Mouse (Mus musculus): ENCODE data around the gene Inafm2. TPM values are rescaled to one million over a fixed set of nuclear protein-coding genes. Genes with fewer than 3 reads are reported as not detected.

The Inafm2 gene
- polyA plus RNA-seq, 1 experiment from 2014 or later, result 35.4 TPM

- Histone ChIP-seq H3K9me3 (ENCODE audit: control insufficient read depth, low read length) (no peaks in the 10 kb centered on the region), H3K4me1 (replicated peaks; ENCODE audit: control insufficient read depth, insufficient read depth, low read length) (no peaks in the 10 kb centered on the region), H3K27ac (ENCODE audit: low read depth, low read length) (no peak overlapping the region), H3K36me3 (ENCODE audit: control insufficient read depth, insufficient read depth, low read length) (no peaks in the 10 kb centered on the region), H3K9ac (ENCODE audit: low read depth, low read length) (no peak overlapping the region), H3K27me3 (ENCODE audit: control insufficient read depth, insufficient read depth, low read length) (peaks cover 10% of the 10 kb centered on the region), H3K4me2 (replicated peaks; ENCODE audit: low read depth, low read length) (no peak overlapping the region), H3K4me3 (ENCODE audit: low read depth, low read length) (no peak overlapping the region)
- ATAC-seq (ENCODE audit: low FRiP score) (no peak), DNase-seq (ENCODE audit: low spot score) (peak; percentile 56)
- WGBS, result 5% methylated on average over 3 of the region's 3 CpGs
Observed at GRCm38 (mm10) chr2:118730622-118730915, 15.0 kb upstream of the Inafm2 start.

- DNase-seq (ENCODE audit: low spot score), result no peak
- 89% methylated on average over 5 of the region's 5 CpGs for WGBS
Observed at GRCm38 (mm10) chr2:118731981-118732380, 13.6 kb upstream of the Inafm2 start.

GRCm38 (mm10) chr2:118733341-118733740, 12.2 kb upstream of the Inafm2 start:
- no peak for DNase-seq (ENCODE audit: low spot score)
- WGBS, result 82% methylated on average over 5 of the region's 5 CpGs
- Histone ChIP-seq H3K27ac (ENCODE audit: low read depth, low read length) (no peak overlapping the region), H3K4me2 (replicated peaks; ENCODE audit: low read depth, low read length) (no peak overlapping the region), H3K9ac (ENCODE audit: low read depth, low read length) (no peak overlapping the region), H3K4me3 (ENCODE audit: low read depth, low read length) (no peak overlapping the region), H3K4me1 (replicated peaks; ENCODE audit: control insufficient read depth, insufficient read depth, low read length) (no peaks in the 10 kb centered on the region), H3K36me3 (ENCODE audit: control insufficient read depth, insufficient read depth, low read length) (no peaks in the 10 kb centered on the region), H3K27me3 (ENCODE audit: control insufficient read depth, insufficient read depth, low read length) (peaks cover 10% of the 10 kb centered on the region), H3K9me3 (ENCODE audit: control insufficient read depth, low read length) (no peaks in the 10 kb centered on the region)
- no peak for ATAC-seq (ENCODE audit: low FRiP score)

More at GRCm38 (mm10) chr2:118731981-118732380, 13.6 kb upstream of the Inafm2 start:
- no peaks in the 10 kb centered on the region for H3K36me3 ChIP-seq (ENCODE audit: control insufficient read depth, insufficient read depth, low read length)
- no peak overlapping the region for H3K9ac ChIP-seq (ENCODE audit: low read depth, low read length)
- peaks cover 10% of the 10 kb centered on the region for H3K27me3 ChIP-seq (ENCODE audit: control insufficient read depth, insufficient read depth, low read length)
- no peaks in the 10 kb centered on the region for H3K9me3 ChIP-seq (ENCODE audit: control insufficient read depth, low read length)
- H3K4me1 ChIP-seq (replicated peaks; ENCODE audit: control insufficient read depth, insufficient read depth, low read length), result no peaks in the 10 kb centered on the region
- no peak overlapping the region for H3K27ac ChIP-seq (ENCODE audit: low read depth, low read length)
- no peak overlapping the region for H3K4me2 ChIP-seq (replicated peaks; ENCODE audit: low read depth, low read length)
- ATAC-seq (ENCODE audit: low FRiP score), result no peak
- H3K4me3 ChIP-seq (ENCODE audit: low read depth, low read length), result no peak overlapping the region

GRCm38 (mm10) chr2:118740341-118740740, 5.2 kb upstream of the Inafm2 start:
- Histone ChIP-seq H3K27me3 (ENCODE audit: control insufficient read depth, insufficient read depth, low read length) (peaks cover 5% of the 10 kb centered on the region; the same call in 1 of the 2 replicates), H3K4me2 (replicated peaks; ENCODE audit: low read depth, low read length) (no peak overlapping the region), H3K36me3 (ENCODE audit: control insufficient read depth, insufficient read depth, low read length) (no peaks in the 10 kb centered on the region), H3K4me1 (replicated peaks; ENCODE audit: control insufficient read depth, insufficient read depth, low read length) (no peaks in the 10 kb centered on the region; the same call in 1 of the 2 replicates), H3K9ac (ENCODE audit: low read depth, low read length) (no peak overlapping the region), H3K4me3 (ENCODE audit: low read depth, low read length) (no peak overlapping the region), H3K9me3 (ENCODE audit: control insufficient read depth, low read length) (no peaks in the 10 kb centered on the region), H3K27ac (ENCODE audit: low read depth, low read length) (no peak overlapping the region)
- ATAC-seq (ENCODE audit: low FRiP score), result no peak
- 69% methylated on average over 3 of the region's 3 CpGs for WGBS
- DNase-seq (ENCODE audit: low spot score), result no peak

GRCm38 (mm10) chr2:118741183-118741582, 4.4 kb upstream of the Inafm2 start:
- Histone ChIP-seq H3K27me3 (ENCODE audit: control insufficient read depth, insufficient read depth, low read length) (peaks cover 5% of the 10 kb centered on the region; the same call in 1 of the 2 replicates), H3K4me3 (ENCODE audit: low read depth, low read length) (no peak overlapping the region), H3K27ac (ENCODE audit: low read depth, low read length) (no peak overlapping the region), H3K4me1 (replicated peaks; ENCODE audit: control insufficient read depth, insufficient read depth, low read length) (no peaks in the 10 kb centered on the region; the same call in 1 of the 2 replicates), H3K4me2 (replicated peaks; ENCODE audit: low read depth, low read length) (no peak overlapping the region), H3K36me3 (ENCODE audit: control insufficient read depth, insufficient read depth, low read length) (no peaks in the 10 kb centered on the region), H3K9ac (ENCODE audit: low read depth, low read length) (no peak overlapping the region), H3K9me3 (ENCODE audit: control insufficient read depth, low read length) (no peaks in the 10 kb centered on the region)
- DNase-seq (ENCODE audit: low spot score) (no peak), ATAC-seq (ENCODE audit: low FRiP score) (no peak)
- 73% methylated on average over 9 of the region's 9 CpGs for WGBS

- H3K9me3 ChIP-seq (ENCODE audit: control insufficient read depth, low read length), result no peaks in the 10 kb centered on the region
- no peak overlapping the region for H3K4me2 ChIP-seq (replicated peaks; ENCODE audit: low read depth, low read length)
- no peak overlapping the region for H3K27ac ChIP-seq (ENCODE audit: low read depth, low read length)
- ATAC-seq (ENCODE audit: low FRiP score) (no peak), DNase-seq (ENCODE audit: low spot score) (peak; percentile 76)
- WGBS, result 29% methylated on average over 8 of the region's 8 CpGs
- H3K36me3 ChIP-seq (ENCODE audit: control insufficient read depth, insufficient read depth, low read length), result no peaks in the 10 kb centered on the region
- H3K4me3 ChIP-seq (ENCODE audit: low read depth, low read length), result no peak overlapping the region
- peaks cover 5% of the 10 kb centered on the region; the same call in 1 of the 2 replicates for H3K27me3 ChIP-seq (ENCODE audit: control insufficient read depth, insufficient read depth, low read length)
- H3K4me1 ChIP-seq (replicated peaks; ENCODE audit: control insufficient read depth, insufficient read depth, low read length), result peaks cover 2% of the 10 kb centered on the region; the same call in 1 of the 2 replicates
- no peak overlapping the region for H3K9ac ChIP-seq (ENCODE audit: low read depth, low read length)
Observed at GRCm38 (mm10) chr2:118743261-118743943, 2.2 kb upstream of the Inafm2 start.

- Histone ChIP-seq H3K9ac (ENCODE audit: low read depth, low read length) (no peak overlapping the region), H3K4me3 (ENCODE audit: low read depth, low read length) (no peak overlapping the region), H3K4me2 (replicated peaks; ENCODE audit: low read depth, low read length) (peak overlapping the region; percentile 92), H3K27me3 (ENCODE audit: control insufficient read depth, insufficient read depth, low read length) (peaks cover 5% of the 10 kb centered on the region; the same call in 1 of the 2 replicates), H3K4me1 (replicated peaks; ENCODE audit: control insufficient read depth, insufficient read depth, low read length) (peaks cover 6% of the 10 kb centered on the region), H3K36me3 (ENCODE audit: control insufficient read depth, insufficient read depth, low read length) (no peaks in the 10 kb centered on the region), H3K27ac (ENCODE audit: low read depth, low read length) (no peak overlapping the region), H3K9me3 (ENCODE audit: control insufficient read depth, low read length) (no peaks in the 10 kb centered on the region)
- ATAC-seq (ENCODE audit: low FRiP score), result no peak
- 5% methylated on average over 7 of the region's 7 CpGs for WGBS
- DNase-seq (ENCODE audit: low spot score), result no peak
Observed at GRCm38 (mm10) chr2:118744621-118745020, 937 bp upstream of the Inafm2 start.

- WGBS, result under 1% methylated on average over 75 of the region's 113 CpGs
- DNase-seq (ENCODE audit: low spot score) (peak; percentile 67), ATAC-seq (ENCODE audit: low FRiP score) (peak; percentile 50)
- Histone ChIP-seq H3K4me2 (replicated peaks; ENCODE audit: low read depth, low read length) (peak overlapping the region; percentile 92), H3K27me3 (ENCODE audit: control insufficient read depth, insufficient read depth, low read length) (peaks cover 5% of the 10 kb centered on the region; the same call in 1 of the 2 replicates), H3K9ac (ENCODE audit: low read depth, low read length) (peak overlapping the region; percentile 92), H3K4me3 (ENCODE audit: low read depth, low read length) (peak overlapping the region; percentile 93), H3K4me1 (replicated peaks; ENCODE audit: control insufficient read depth, insufficient read depth, low read length) (peaks cover 6% of the 10 kb centered on the region), H3K9me3 (ENCODE audit: control insufficient read depth, low read length) (no peaks in the 10 kb centered on the region), H3K36me3 (ENCODE audit: control insufficient read depth, insufficient read depth, low read length) (0 out of 2 replicates have a peak, but pooled peaks cover 3% of the 10 kb centered on the region), H3K27ac (ENCODE audit: low read depth, low read length) (peak overlapping the region; percentile 47; the same call in 1 of the 2 replicates)
Observed at GRCm38 (mm10) chr2:118745915-118746901, 650 bp downstream of the Inafm2 start.

Measured in hindbrain, embryonic 11.5 days (tissue).